Comparison of ENCODE assay signal across 24 mouse cellular contexts in the genomic region with DNA sequence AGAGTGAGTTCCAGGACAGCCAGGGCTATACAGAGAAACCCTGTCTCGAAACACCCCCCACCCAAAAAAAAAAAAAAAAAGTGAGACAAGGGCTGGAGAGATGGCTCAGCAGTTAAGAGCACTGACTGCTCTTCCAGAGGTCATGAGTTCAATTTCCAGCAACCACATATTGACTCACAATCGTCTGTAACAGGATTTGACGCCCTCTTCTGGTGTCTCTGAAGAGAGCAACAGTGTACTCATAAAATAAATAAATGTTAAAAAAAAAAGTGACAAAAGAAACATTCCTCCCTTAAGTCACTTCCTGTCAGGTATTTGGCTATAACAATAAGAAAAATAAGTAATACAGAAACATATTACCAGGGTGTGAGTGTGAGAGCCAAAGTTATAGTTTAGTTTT. TPM values are rescaled to one million over a fixed set of nuclear protein-coding genes. Genes with fewer than 3 reads are reported as not detected.
DNase-seq lines count a peak whose midpoint lies in the region; ATAC-seq and TF ChIP-seq lines count a peak whose summit lies in the region.
"Had no signal": no experiment of that assay in that cellular context is flagged by ENCODE, and none has a peak within 500 bp of the region (broad histone marks: within the 10 kb centered on the region; RNA-seq: fewer than 3 reads in every experiment).

No protein-coding gene starts in this region.

- peak; percentile 20; the same call in 1 of the 2 replicates for TF ChIP-seq CTCF in heart, adult 2 months (IDR thresholded peaks at IDR 0.05)
- TF ChIP-seq CTCF in liver, postnatal 0 days (IDR thresholded peaks at IDR 0.05; ENCODE audit: low read depth) = peak; percentile 33
- peak; percentile 32 for TF ChIP-seq CTCF in stomach, postnatal 0 days (IDR thresholded peaks at IDR 0.05; ENCODE audit: low read depth)

- no peaks in the 10 kb centered on the region for H3K9me3 ChIP-seq in liver, postnatal 0 days (ENCODE audit: low read length)
- H3K9me3 ChIP-seq in liver, embryonic 11.5 days (ENCODE audit: control insufficient read depth, low read length) = no peaks in the 10 kb centered on the region
- H3K9me3 ChIP-seq in ES-E14 (ENCODE audit: control insufficient read depth, insufficient read depth, low read depth, low read length) = no peaks in the 10 kb centered on the region
- H3K9me3 ChIP-seq in stomach, postnatal 0 days (ENCODE audit: control insufficient read depth, low read length) = no peaks in the 10 kb centered on the region
- no peaks in the 10 kb centered on the region for H3K9me3 ChIP-seq in heart, embryonic 10.5 days
- H3K9me3 ChIP-seq: embryonic facial prominence, embryonic 15.5 days; heart, embryonic 13.5 days; intestine, embryonic 15.5 days; liver, embryonic 13.5 days had no signal

- no peak overlapping the region for H3K27ac ChIP-seq in heart, adult 2 months
- no peak overlapping the region for H3K27ac ChIP-seq in liver, postnatal 0 days (ENCODE audit: low read depth)
- no peak overlapping the region for H3K27ac ChIP-seq in liver, embryonic 11.5 days (ENCODE audit: low read depth, low read length)
- no peak overlapping the region for H3K27ac ChIP-seq in ES-E14 (ENCODE audit: insufficient read depth, low read depth, low read length, poor library complexity, severe bottlenecking)
- H3K27ac ChIP-seq in stomach, postnatal 0 days (replicated peaks) = no peak overlapping the region
- no peak overlapping the region for H3K27ac ChIP-seq in heart, embryonic 10.5 days
- H3K27ac ChIP-seq: embryonic facial prominence, embryonic 15.5 days; heart, embryonic 13.5 days; hindbrain, embryonic 14.5 days; intestine, embryonic 15.5 days; left cerebral cortex, adult 2 months; liver, embryonic 13.5 days had no signal

- intact Hi-C loops in heart, adult 2 months (cut with DNase I) = no loop called here

- no peak for TF ChIP-seq POLR2A in heart, adult 2 months (IDR thresholded peaks at IDR 0.05; ENCODE audit: insufficient read depth, low read depth, low read length)

- no peaks in the 10 kb centered on the region for H3K4me1 ChIP-seq in heart, adult 2 months (ENCODE audit: control insufficient read depth, insufficient read depth, low read length)
- 0 out of 2 replicates have a peak, but pooled peaks cover 2% of the 10 kb centered on the region for H3K4me1 ChIP-seq in liver, postnatal 0 days (ENCODE audit: insufficient read depth)
- peaks cover 2% of the 10 kb centered on the region for H3K4me1 ChIP-seq in liver, embryonic 11.5 days (replicated peaks; ENCODE audit: control insufficient read depth, insufficient read depth, low read length)
- peaks cover 0 to 20% of the 10 kb centered on the region in 2 experiments; a peak in 2 of 4 replicates for H3K4me1 ChIP-seq in ES-E14 (ENCODE audit: control insufficient read depth in 2 of 2, insufficient read depth in 2 of 2, low read length in 2 of 2, poor library complexity in 1 of 2)
- H3K4me1 ChIP-seq in stomach, postnatal 0 days (replicated peaks; ENCODE audit: control insufficient read depth, insufficient read depth) = no peaks in the 10 kb centered on the region
- H3K4me1 ChIP-seq in heart, embryonic 10.5 days = peaks cover 4% of the 10 kb centered on the region; the same call in 1 of the 2 replicates
- H3K4me1 ChIP-seq: embryonic facial prominence, embryonic 15.5 days; heart, embryonic 13.5 days; intestine, embryonic 15.5 days had no signal

- DNase-seq in heart, adult 2 months = no peak
- no peak for DNase-seq in heart, postnatal 4 days
- no peak for DNase-seq in liver, postnatal 0 days
- DNase-seq in liver, embryonic 11.5 days (ENCODE audit: low spot score) = no peak
- no peak for DNase-seq in ES-E14 (ENCODE audit: low read depth, low spot score)
- no peak for DNase-seq in stomach, postnatal 0 days (ENCODE audit: low spot score)
- DNase-seq in adrenal gland, postnatal 4 days (ENCODE audit: low spot score in 2 of 2) = no peak
- DNase-seq in heart, embryonic 10.5 days (ENCODE audit: low spot score) = no peak
- DNase-seq: adrenal gland, postnatal 25 days; cerebellum, adult 11-12 months; cerebellum, postnatal 14 days; embryo, embryonic 11 days; kidney, postnatal 25 days; layer of hippocampus, adult 9-11 months; left cerebral cortex, postnatal 4 days; liver, embryonic 13.5 days had no signal

- in situ Hi-C loops in ES-E14 (cut with MboI; ENCODE audit: low sequenced_read_pairs in 2 of 2, unreplicated experiment in 2 of 2) = no loop called here

- ATAC-seq in liver, postnatal 0 days = no peak
- no peak for ATAC-seq in liver, embryonic 11.5 days (replicated peaks; ENCODE audit: low FRiP score)
- ATAC-seq in stomach, postnatal 0 days (ENCODE audit: low FRiP score, low TSS enrichment) = no peak
- ATAC-seq: forebrain, embryonic 16.5 days; intestine, embryonic 15.5 days; lung, postnatal 0 days had no signal

- TF ChIP-seq EP300 in heart, adult 2 months (IDR thresholded peaks at IDR 0.05; ENCODE audit: insufficient read depth, low read depth, low read length) = no peak
- TF ChIP-seq EP300 in liver, postnatal 0 days (IDR thresholded peaks at IDR 0.05; ENCODE audit: low read depth) = no peak
- no peak for TF ChIP-seq EP300 in stomach, postnatal 0 days (optimal IDR thresholded peaks at IDR 0.05)

- no peaks in the 10 kb centered on the region for H3K79me2 ChIP-seq in heart, adult 2 months (replicated peaks; ENCODE audit: control insufficient read depth, insufficient read depth, low read length)

- H3K4me3 ChIP-seq in heart, adult 2 months = no peak overlapping the region
- no peak overlapping the region for H3K4me3 ChIP-seq in liver, postnatal 0 days (ENCODE audit: low read depth, low read length)
- H3K4me3 ChIP-seq in liver, embryonic 11.5 days (ENCODE audit: low read depth, low read length) = no peak overlapping the region
- no peak overlapping the region for H3K4me3 ChIP-seq in ES-E14 (ENCODE audit: insufficient read depth in 1 of 2, low read depth in 1 of 2, low read length in 2 of 2, poor library complexity in 1 of 2, severe bottlenecking in 1 of 2)
- no peak overlapping the region for H3K4me3 ChIP-seq in stomach, postnatal 0 days (ENCODE audit: low read depth, low read length)
- H3K4me3 ChIP-seq in heart, embryonic 10.5 days = no peak overlapping the region
- H3K4me3 ChIP-seq: embryonic facial prominence, embryonic 15.5 days; heart, embryonic 13.5 days; intestine, embryonic 15.5 days; left cerebral cortex, adult 2 months; liver, embryonic 13.5 days had no signal

- H3K27me3 ChIP-seq in heart, adult 2 months (ENCODE audit: control insufficient read depth, insufficient read depth, low read length) = no peaks in the 10 kb centered on the region
- H3K27me3 ChIP-seq in liver, postnatal 0 days (ENCODE audit: insufficient read depth, low read length) = no peaks in the 10 kb centered on the region
- no peaks in the 10 kb centered on the region for H3K27me3 ChIP-seq in liver, embryonic 11.5 days (replicated peaks; ENCODE audit: control insufficient read depth, insufficient read depth, low read length)
- no peaks in the 10 kb centered on the region for H3K27me3 ChIP-seq in stomach, postnatal 0 days (ENCODE audit: control insufficient read depth, insufficient read depth, low read length)
- no peaks in the 10 kb centered on the region for H3K27me3 ChIP-seq in heart, embryonic 10.5 days (ENCODE audit: insufficient read depth, poor library complexity, severe bottlenecking)
- H3K27me3 ChIP-seq: embryonic facial prominence, embryonic 15.5 days; heart, embryonic 13.5 days; intestine, embryonic 15.5 days; liver, embryonic 13.5 days had no signal

- no peaks in the 10 kb centered on the region for H3K36me3 ChIP-seq in heart, adult 2 months (ENCODE audit: control insufficient read depth, insufficient read depth, low read length)
- H3K36me3 ChIP-seq in liver, postnatal 0 days (replicated peaks; ENCODE audit: insufficient read depth, low read length) = no peaks in the 10 kb centered on the region
- no peaks in the 10 kb centered on the region for H3K36me3 ChIP-seq in liver, embryonic 11.5 days (ENCODE audit: control insufficient read depth, insufficient read depth, low read length)
- no peaks in the 10 kb centered on the region for H3K36me3 ChIP-seq in ES-E14 (ENCODE audit: control insufficient read depth, insufficient read depth, low read length, poor library complexity, severe bottlenecking)
- H3K36me3 ChIP-seq in stomach, postnatal 0 days (ENCODE audit: control insufficient read depth, insufficient read depth, low read length) = no peaks in the 10 kb centered on the region
- no peaks in the 10 kb centered on the region for H3K36me3 ChIP-seq in heart, embryonic 10.5 days
- H3K36me3 ChIP-seq: embryonic facial prominence, embryonic 15.5 days; heart, embryonic 13.5 days; intestine, embryonic 15.5 days; liver, embryonic 13.5 days had no signal

- H3K4me2 ChIP-seq in liver, postnatal 0 days (ENCODE audit: low read depth, low read length) = no peak overlapping the region
- H3K4me2 ChIP-seq in liver, embryonic 11.5 days = no peak overlapping the region
- H3K4me2 ChIP-seq in stomach, postnatal 0 days (replicated peaks; ENCODE audit: low read depth) = no peak overlapping the region
- H3K4me2 ChIP-seq: embryonic facial prominence, embryonic 15.5 days; heart, embryonic 13.5 days; hindbrain, embryonic 14.5 days; intestine, embryonic 15.5 days; liver, embryonic 13.5 days; midbrain, embryonic 11.5 days had no signal

- no peak overlapping the region for H3K9ac ChIP-seq in heart, adult 2 months (ENCODE audit: low read depth, low read length)
- H3K9ac ChIP-seq in liver, postnatal 0 days (replicated peaks) = no peak overlapping the region
- no peak overlapping the region for H3K9ac ChIP-seq in liver, embryonic 11.5 days (ENCODE audit: low read depth, low read length)
- H3K9ac ChIP-seq in ES-E14 (ENCODE audit: insufficient read depth, low read depth, low read length, poor library complexity, severe bottlenecking) = peak overlapping the region; percentile 59; the same call in 1 of the 2 replicates
- H3K9ac ChIP-seq in stomach, postnatal 0 days (ENCODE audit: low read length) = no peak overlapping the region
- H3K9ac ChIP-seq: embryonic facial prominence, embryonic 15.5 days; heart, embryonic 13.5 days; hindbrain, embryonic 14.5 days; intestine, embryonic 15.5 days; liver, embryonic 13.5 days had no signal

- WGBS in heart, adult 2 months = 57% methylated on average over 3 of the region's 3 CpGs
- WGBS in liver, postnatal 0 days (ENCODE audit: insufficient replicate concordance) = 55% methylated on average over 3 of the region's 3 CpGs
- WGBS in liver, embryonic 11.5 days = 60% methylated on average over 3 of the region's 3 CpGs
- WGBS in stomach, postnatal 0 days = 58% methylated on average over 3 of the region's 3 CpGs
- WGBS in heart, embryonic 10.5 days = 73% methylated on average over 3 of the region's 3 CpGs

RNA-seq across cellular contexts. Expression of gene Caprin1, which starts 41.0 kb away (rescaled TPM):
- total RNA-seq in heart, adult 2 months (2021) = 100 to 1,000 TPM; 190 to 204 TPM
- 56.1 and 94.6 TPM in 2 replicates for polyA plus RNA-seq in heart, adult 2 months (2012; rRNA removed)
- total RNA-seq in heart, postnatal 4 days (2021) = 100 to 1,000 TPM; 262 to 265 TPM
- 61.9 and 69.2 TPM in 2 replicates for polyA plus RNA-seq in liver, postnatal 0 days (2015; fragmentation: Nextera tagmentation; extraction: Ambion mirVana)
- polyA plus RNA-seq in liver, embryonic 11.5 days (2014; fragmentation: Nextera tagmentation; extraction: Ambion mirVana) = 345 and 405 TPM in 2 replicates
- 398 and 416 TPM in 2 replicates for total RNA-seq in ES-E14 (2012; rRNA removed)
- 80.7 and 87.0 TPM in 2 replicates for polyA plus RNA-seq in stomach, postnatal 0 days (2015; fragmentation: Nextera tagmentation; extraction: Ambion mirVana)
- total RNA-seq in adrenal gland, postnatal 4 days (2021) = 100 to 1,000 TPM; 486 to 527 TPM
- 325 and 347 TPM in 2 replicates for polyA plus RNA-seq in heart, embryonic 10.5 days (2016; fragmentation: Nextera tagmentation; extraction: Ambion mirVana)
